Mouse (Mus musculus): ENCODE measurements around the gene Mtch1. TPM values are rescaled to one million over a fixed set of nuclear protein-coding genes. Genes with fewer than 3 reads are reported as not detected.

Mtch1 gene
- 81.6 to 92.7 TPM (median 89.4 TPM) in 4 replicates for total RNA-seq (2023; ENCODE audit: inconsistent age)

GRCm38 (mm10) chr17:29347645-29348256 is at the start of gene Mtch1:
Gene Mtch1 (minus strand): TSS chr17:29347934.

GRCm38 (mm10) chr17:29360761-29361221 is 13.1 kb upstream of the Mtch1 start, which contains the start of gene Fgd2:
Gene Fgd2 (plus strand): TSS chr17:29360914.

GRCm38 (mm10) chr17:29317380-29317779 is 30.4 kb downstream of the Mtch1 start, which contains the start of gene Pi16:
Gene Pi16 (plus strand): TSS chr17:29317680.

Other genes starting within 250 kb of the Mtch1 start
- gene Rab44, start 233.8 kb downstream of the Mtch1 start, total RNA-seq (2023; ENCODE audit: inconsistent age): 0.27 to 1.1 TPM (median 0.64 TPM) in 4 replicates
- gene Cpne5, start 109.8 kb downstream of the Mtch1 start, total RNA-seq (2023; ENCODE audit: inconsistent age): 1.5 to 2.7 TPM (median 2.0 TPM) in 4 replicates
- gene Ppil1, start 83.7 kb downstream of the Mtch1 start, total RNA-seq (2023; ENCODE audit: inconsistent age): 18.6 to 23.6 TPM (median 22.7 TPM) in 4 replicates
- 116 to 128 TPM (median 118 TPM) in 4 replicates for gene BC004004, start 79.1 kb downstream of the Mtch1 start, total RNA-seq (2023; ENCODE audit: inconsistent age)
- 0.35 to 1.00 TPM (median 0.50 TPM) in 4 replicates for gene Pi16, start 30.3 kb downstream of the Mtch1 start, total RNA-seq (2023; ENCODE audit: inconsistent age)
- gene Fgd2, start 13.0 kb upstream of the Mtch1 start, total RNA-seq (2023; ENCODE audit: inconsistent age): 434 to 502 TPM (median 469 TPM) in 4 replicates
- gene Pim1, start 142.8 kb upstream of the Mtch1 start, total RNA-seq (2023; ENCODE audit: inconsistent age): 189 to 217 TPM (median 201 TPM) in 4 replicates
- not detected in 4 replicates for gene Gm17657, start 201.7 kb upstream of the Mtch1 start, total RNA-seq (2023; ENCODE audit: inconsistent age)
- gene Tbc1d22b, start 201.9 kb upstream of the Mtch1 start, total RNA-seq (2023; ENCODE audit: inconsistent age): 24.6 to 25.0 TPM (median 24.9 TPM) in 4 replicates
- not detected in 4 replicates for gene Tmem217, start 204.5 kb upstream of the Mtch1 start, total RNA-seq (2023; ENCODE audit: inconsistent age)